ENCODE assay signal across 13 mouse cellular contexts in the genomic region with DNA sequence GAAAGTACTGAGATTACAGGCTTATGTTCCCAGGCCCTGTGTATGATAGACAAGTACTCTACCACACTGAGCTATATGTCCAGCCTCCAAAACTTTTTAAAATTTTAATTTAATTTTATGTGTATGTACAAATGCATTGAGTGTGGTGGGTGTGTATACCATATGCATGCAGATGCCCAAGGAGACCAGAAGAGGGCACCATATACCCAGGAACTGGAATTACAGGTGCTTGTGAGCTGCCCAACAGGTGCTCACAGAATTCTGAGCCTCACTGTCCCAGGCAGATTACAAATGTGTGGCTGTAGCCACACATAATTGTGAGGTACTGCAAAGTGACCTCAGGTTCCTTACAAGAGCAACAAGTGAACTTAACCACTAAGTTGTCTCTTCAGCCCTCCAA. TPM values are rescaled to one million over a fixed set of nuclear protein-coding genes. Genes with fewer than 3 reads are reported as not detected.
A peak's percentile ranks its signal among the peaks of the same experiment; 100 is the strongest.
DNase-seq lines count a peak whose midpoint lies in the region; ATAC-seq and TF ChIP-seq lines count a peak whose summit lies in the region.
"Had no signal": no experiment of that assay in that cellular context is flagged by ENCODE, and none has a peak within 500 bp of the region (broad histone marks: within the 10 kb centered on the region; RNA-seq: fewer than 3 reads in every experiment).

No protein-coding gene starts in this region.

- no peaks in the 10 kb centered on the region for H3K27me3 ChIP-seq in forebrain, postnatal 0 days (ENCODE audit: insufficient read depth, low read length)
- H3K27me3 ChIP-seq in forebrain, embryonic 13.5 days, result no peaks in the 10 kb centered on the region
- H3K27me3 ChIP-seq in midbrain, postnatal 0 days (ENCODE audit: insufficient read depth, low read length), result no peaks in the 10 kb centered on the region
- H3K27me3 ChIP-seq in midbrain, embryonic 15.5 days (replicated peaks), result no peaks in the 10 kb centered on the region
- no peaks in the 10 kb centered on the region for H3K27me3 ChIP-seq in small intestine, adult 2 months (ENCODE audit: control insufficient read depth, insufficient read depth, low read length)
- H3K27me3 ChIP-seq: kidney, embryonic 15.5 days had no signal

- H3K9ac ChIP-seq in forebrain, postnatal 0 days, result no peak overlapping the region
- H3K9ac ChIP-seq in forebrain, embryonic 13.5 days, result no peak overlapping the region
- no peak overlapping the region for H3K9ac ChIP-seq in midbrain, postnatal 0 days (replicated peaks; ENCODE audit: low read length, poor library complexity, severe bottlenecking)
- H3K9ac ChIP-seq in midbrain, embryonic 15.5 days, result no peak overlapping the region
- H3K9ac ChIP-seq: kidney, embryonic 15.5 days had no signal

- TF ChIP-seq CTCF in forebrain, postnatal 0 days (IDR thresholded peaks at IDR 0.05; ENCODE audit: low read depth), result peak; percentile 57
- peak; percentile 72 for TF ChIP-seq CTCF in midbrain, postnatal 0 days (IDR thresholded peaks at IDR 0.05)
- TF ChIP-seq CTCF in brain, embryonic 14.5 days (IDR thresholded peaks at IDR 0.05; ENCODE audit: borderline replicate concordance, extremely low read depth, insufficient read depth, insufficient read length), result peak; percentile 40; the same call in 1 of the 2 replicates
- TF ChIP-seq CTCF in small intestine, adult 2 months (IDR thresholded peaks at IDR 0.05; ENCODE audit: extremely low read depth, insufficient read length, insufficient replicate concordance, low read depth, low read length), result peak; percentile 13; the same call in 1 of the 2 replicates

- peak; percentile 17 for DNase-seq in forebrain, postnatal 0 days
- peak; percentile 55 for DNase-seq in midbrain, postnatal 0 days (ENCODE audit: low spot score)
- peak; percentile 11 for DNase-seq in brain, embryonic 14.5 days (ENCODE audit: low read depth)
- no peak for DNase-seq in spleen, postnatal 14 days (ENCODE audit: low spot score in 2 of 2)
- no peak for DNase-seq in layer of hippocampus, adult 9-10 months (ENCODE audit: low spot score)
- DNase-seq: left cerebral cortex, postnatal 4 days; lung, postnatal 36 days had no signal

- no peaks in the 10 kb centered on the region for H3K9me3 ChIP-seq in forebrain, postnatal 0 days (ENCODE audit: low read length)
- H3K9me3 ChIP-seq in forebrain, embryonic 13.5 days (replicated peaks), result no peaks in the 10 kb centered on the region
- H3K9me3 ChIP-seq in midbrain, postnatal 0 days (ENCODE audit: low read length), result no peaks in the 10 kb centered on the region
- H3K9me3 ChIP-seq in midbrain, embryonic 15.5 days, result no peaks in the 10 kb centered on the region
- H3K9me3 ChIP-seq: kidney, embryonic 15.5 days had no signal

- H3K4me2 ChIP-seq in forebrain, postnatal 0 days (ENCODE audit: low read depth), result no peak overlapping the region
- no peak overlapping the region for H3K4me2 ChIP-seq in forebrain, embryonic 13.5 days
- no peak overlapping the region for H3K4me2 ChIP-seq in midbrain, postnatal 0 days (ENCODE audit: low read depth, low read length, poor library complexity, severe bottlenecking)
- no peak overlapping the region for H3K4me2 ChIP-seq in midbrain, embryonic 15.5 days
- H3K4me2 ChIP-seq: kidney, embryonic 15.5 days had no signal

- ATAC-seq in forebrain, postnatal 0 days, result no peak
- no peak for ATAC-seq in forebrain, embryonic 13.5 days
- no peak for ATAC-seq in midbrain, postnatal 0 days (ENCODE audit: low FRiP score)
- no peak for ATAC-seq in midbrain, embryonic 15.5 days (replicated peaks)

- no peaks in the 10 kb centered on the region for H3K4me1 ChIP-seq in forebrain, postnatal 0 days (ENCODE audit: insufficient read depth)
- H3K4me1 ChIP-seq in forebrain, embryonic 13.5 days, result no peaks in the 10 kb centered on the region
- H3K4me1 ChIP-seq in midbrain, postnatal 0 days (ENCODE audit: insufficient read depth, low read length), result no peaks in the 10 kb centered on the region
- H3K4me1 ChIP-seq in midbrain, embryonic 15.5 days, result no peaks in the 10 kb centered on the region
- H3K4me1 ChIP-seq in small intestine, adult 2 months (ENCODE audit: control insufficient read depth, insufficient read depth, insufficient read length, low read length), result no peaks in the 10 kb centered on the region
- H3K4me1 ChIP-seq: kidney, embryonic 15.5 days had no signal

- H3K36me3 ChIP-seq in forebrain, postnatal 0 days (ENCODE audit: insufficient read depth), result peaks cover 76% of the 10 kb centered on the region
- H3K36me3 ChIP-seq in forebrain, embryonic 13.5 days (ENCODE audit: poor library complexity, severe bottlenecking), result peaks cover 98% of the 10 kb centered on the region
- peaks cover 61% of the 10 kb centered on the region for H3K36me3 ChIP-seq in midbrain, postnatal 0 days (ENCODE audit: insufficient read depth, low read length)
- peaks cover 58% of the 10 kb centered on the region for H3K36me3 ChIP-seq in midbrain, embryonic 15.5 days (replicated peaks)
- H3K36me3 ChIP-seq in small intestine, adult 2 months (ENCODE audit: control insufficient read depth, insufficient read depth, low read length), result peaks cover 41% of the 10 kb centered on the region

- no peak overlapping the region for H3K4me3 ChIP-seq in forebrain, postnatal 0 days (ENCODE audit: low read depth, low read length)
- H3K4me3 ChIP-seq in forebrain, embryonic 13.5 days, result no peak overlapping the region
- H3K4me3 ChIP-seq in midbrain, postnatal 0 days (ENCODE audit: low read depth, low read length), result no peak overlapping the region
- no peak overlapping the region for H3K4me3 ChIP-seq in midbrain, embryonic 15.5 days
- no peak overlapping the region for H3K4me3 ChIP-seq in small intestine, adult 2 months (ENCODE audit: low read depth, low read length)
- H3K4me3 ChIP-seq: kidney, embryonic 15.5 days had no signal

- H3K27ac ChIP-seq in forebrain, postnatal 0 days (ENCODE audit: low read depth, low read length), result no peak overlapping the region
- H3K27ac ChIP-seq in forebrain, embryonic 13.5 days, result no peak overlapping the region
- H3K27ac ChIP-seq in midbrain, postnatal 0 days (ENCODE audit: low read depth, low read length), result no peak overlapping the region
- H3K27ac ChIP-seq in midbrain, embryonic 15.5 days, result no peak overlapping the region
- no peak overlapping the region for H3K27ac ChIP-seq in small intestine, adult 2 months (ENCODE audit: insufficient read depth, low read depth, low read length)
- H3K27ac ChIP-seq: kidney, embryonic 15.5 days had no signal

- no peak for TF ChIP-seq POLR2A in brain, embryonic 14.5 days (IDR thresholded peaks at IDR 0.05; ENCODE audit: borderline replicate concordance, extremely low read depth, insufficient read depth, insufficient read length, poor library complexity, severe bottlenecking)
- no peak for TF ChIP-seq POLR2A in small intestine, adult 2 months (IDR thresholded peaks at IDR 0.05; ENCODE audit: low read depth, low read length)

RNA-seq across cellular contexts. Expression of a gene that starts 18.1 kb away (rescaled TPM):
- total RNA-seq in forebrain, postnatal 0 days (2014; rRNA removed), result 5.3 and 10.3 TPM in 2 replicates
- polyA plus RNA-seq in forebrain, postnatal 0 days (2015; fragmentation: Nextera tagmentation; extraction: Ambion mirVana), result 13.8 and 18.1 TPM in 2 replicates
- polyA plus RNA-seq in forebrain, embryonic 13.5 days (2015; fragmentation: Nextera tagmentation; extraction: Ambion mirVana), result 1.2 and 2.0 TPM in 2 replicates
- 12.3 and 12.8 TPM in 2 replicates for total RNA-seq in midbrain, postnatal 0 days (2014; rRNA removed)
- polyA plus RNA-seq in midbrain, postnatal 0 days (2015; fragmentation: Nextera tagmentation; extraction: Ambion mirVana), result 13.1 and 15.3 TPM in 2 replicates
- 13.7 and 14.8 TPM in 2 replicates for polyA plus RNA-seq in midbrain, embryonic 15.5 days (2015; fragmentation: Nextera tagmentation; extraction: Ambion mirVana)
- polyA plus RNA-seq in brain, embryonic 14.5 days (2012; rRNA removed), result 4.3 and 4.9 TPM in 2 replicates
- 0.34 TPM in 1 of 2 replicates, not detected in the other for polyA plus RNA-seq in small intestine, adult 2 months (2012; rRNA removed)

RNA-seq across cellular contexts. Expression of a gene that starts 27.0 kb away (rescaled TPM):
- 63.2 and 71.7 TPM in 2 replicates for total RNA-seq in forebrain, postnatal 0 days (2014; rRNA removed)
- polyA plus RNA-seq in forebrain, postnatal 0 days (2015; fragmentation: Nextera tagmentation; extraction: Ambion mirVana), result 111 and 118 TPM in 2 replicates
- polyA plus RNA-seq in forebrain, embryonic 13.5 days (2015; fragmentation: Nextera tagmentation; extraction: Ambion mirVana), result 199 and 235 TPM in 2 replicates
- 63.0 and 69.8 TPM in 2 replicates for total RNA-seq in midbrain, postnatal 0 days (2014; rRNA removed)
- polyA plus RNA-seq in midbrain, postnatal 0 days (2015; fragmentation: Nextera tagmentation; extraction: Ambion mirVana), result 104 and 105 TPM in 2 replicates
- 133 and 146 TPM in 2 replicates for polyA plus RNA-seq in midbrain, embryonic 15.5 days (2015; fragmentation: Nextera tagmentation; extraction: Ambion mirVana)
- 114 and 117 TPM in 2 replicates for polyA plus RNA-seq in brain, embryonic 14.5 days (2012; rRNA removed)
- polyA plus RNA-seq in small intestine, adult 2 months (2012; rRNA removed), result 30.7 and 57.1 TPM in 2 replicates

RNA-seq across cellular contexts. Expression of a gene that starts 27.2 kb away (rescaled TPM):
- 3.1 and 4.4 TPM in 2 replicates for total RNA-seq in forebrain, postnatal 0 days (2014; rRNA removed)
- polyA plus RNA-seq in forebrain, postnatal 0 days (2015; fragmentation: Nextera tagmentation; extraction: Ambion mirVana), result 2.7 and 2.9 TPM in 2 replicates
- polyA plus RNA-seq in forebrain, embryonic 13.5 days (2015; fragmentation: Nextera tagmentation; extraction: Ambion mirVana), result 1.8 and 2.8 TPM in 2 replicates
- total RNA-seq in midbrain, postnatal 0 days (2014; rRNA removed), result 0.33 and 1.6 TPM in 2 replicates
- 1.7 and 1.8 TPM in 2 replicates for polyA plus RNA-seq in midbrain, postnatal 0 days (2015; fragmentation: Nextera tagmentation; extraction: Ambion mirVana)
- polyA plus RNA-seq in midbrain, embryonic 15.5 days (2015; fragmentation: Nextera tagmentation; extraction: Ambion mirVana), result 2.0 and 2.2 TPM in 2 replicates
- 1.1 and 1.3 TPM in 2 replicates for polyA plus RNA-seq in brain, embryonic 14.5 days (2012; rRNA removed)
- polyA plus RNA-seq in small intestine, adult 2 months (2012; rRNA removed), result not detected in 2 replicates
- total RNA-seq: gastrocnemius, postnatal 4 days; heart, postnatal 25 days had no signal

RNA-seq across cellular contexts. Expression of a gene that starts 31.2 kb away (rescaled TPM):
- 0.38 TPM in 1 of 2 replicates, not detected in the other for total RNA-seq in forebrain, postnatal 0 days (2014; rRNA removed)
- not detected in 2 replicates for polyA plus RNA-seq in forebrain, postnatal 0 days (2015; fragmentation: Nextera tagmentation; extraction: Ambion mirVana)
- polyA plus RNA-seq in forebrain, embryonic 13.5 days (2015; fragmentation: Nextera tagmentation; extraction: Ambion mirVana), result not detected in 2 replicates
- not detected in 2 replicates for total RNA-seq in midbrain, postnatal 0 days (2014; rRNA removed)
- 0.12 TPM in 1 of 2 replicates, not detected in the other for polyA plus RNA-seq in midbrain, postnatal 0 days (2015; fragmentation: Nextera tagmentation; extraction: Ambion mirVana)
- polyA plus RNA-seq in midbrain, embryonic 15.5 days (2015; fragmentation: Nextera tagmentation; extraction: Ambion mirVana), result not detected in 2 replicates
- 0.09 and 0.12 TPM in 2 replicates for polyA plus RNA-seq in brain, embryonic 14.5 days (2012; rRNA removed)
- polyA plus RNA-seq in small intestine, adult 2 months (2012; rRNA removed), result not detected in 2 replicates
- total RNA-seq: gastrocnemius, postnatal 4 days; heart, postnatal 25 days; left cerebral cortex, postnatal 4 days had no signal
- polyA plus RNA-seq: kidney, embryonic 15.5 days had no signal

RNA-seq across cellular contexts. Expression of a gene that starts 34.3 kb away (rescaled TPM):
- 25.3 and 26.5 TPM in 2 replicates for total RNA-seq in forebrain, postnatal 0 days (2014; rRNA removed)
- 22.6 and 24.1 TPM in 2 replicates for polyA plus RNA-seq in forebrain, postnatal 0 days (2015; fragmentation: Nextera tagmentation; extraction: Ambion mirVana)
- polyA plus RNA-seq in forebrain, embryonic 13.5 days (2015; fragmentation: Nextera tagmentation; extraction: Ambion mirVana), result 68.3 and 69.2 TPM in 2 replicates
- 18.1 and 18.8 TPM in 2 replicates for total RNA-seq in midbrain, postnatal 0 days (2014; rRNA removed)
- polyA plus RNA-seq in midbrain, postnatal 0 days (2015; fragmentation: Nextera tagmentation; extraction: Ambion mirVana), result 14.8 and 17.8 TPM in 2 replicates
- polyA plus RNA-seq in midbrain, embryonic 15.5 days (2015; fragmentation: Nextera tagmentation; extraction: Ambion mirVana), result 36.9 TPM in 2 replicates
- polyA plus RNA-seq in brain, embryonic 14.5 days (2012; rRNA removed), result 52.2 and 61.0 TPM in 2 replicates
- polyA plus RNA-seq in small intestine, adult 2 months (2012; rRNA removed), result 0.70 and 1.4 TPM in 2 replicates

Comparison
In these comparisons a context has a peak if more than half of its experiments do, and no peak if none do; other contexts are left out.
1. DNase-seq: peak in forebrain, postnatal 0 days (single experiment), midbrain, postnatal 0 days (single experiment) and brain, embryonic 14.5 days (single experiment); none in spleen, postnatal 14 days (0 of 2) and layer of hippocampus, adult 9-10 months (single experiment).
2. CTCF ChIP-seq: peak in every context shown above with its lines; median percentile 72 in midbrain, postnatal 0 days; 57 in forebrain, postnatal 0 days; 40 in brain, embryonic 14.5 days; 13 in small intestine, adult 2 months.